Mouse (Mus musculus) Muller cell, postnatal 12 days (primary cell): Measurements from ENCODE around the gene Ptpre.
"Not testable (repeated sequence)": the region's sequence is repeated elsewhere in the genome, so short reads cannot be mapped to it uniquely, and the experiment has no call there.

Experiments
- DNase-seq: peaks from one replicate; pipeline ENCODE4 v3.0.0-alpha.2; 2015; ENCODE audit errors: inconsistent ontology term

Gene Ptpre

DNA sequence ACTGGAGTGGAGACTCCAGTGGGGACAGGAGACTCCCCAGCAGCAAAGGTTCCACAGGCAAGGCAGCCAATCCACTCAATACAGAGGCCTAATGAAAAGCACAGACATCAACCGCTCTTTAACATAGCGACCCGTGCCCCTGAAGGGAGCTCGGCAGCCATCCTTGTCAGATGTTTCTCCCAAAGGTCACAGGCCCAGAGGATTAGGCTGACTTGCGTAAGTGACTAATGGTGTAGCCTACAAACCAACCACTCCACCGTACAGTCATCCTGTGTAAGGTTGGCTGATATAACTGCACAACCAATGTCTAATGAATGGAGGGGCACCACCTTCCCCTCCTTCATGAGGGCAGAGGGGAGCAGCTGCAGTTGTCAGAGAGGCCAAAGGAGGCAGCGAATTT is 152.1 kb downstream of the Ptpre start:
- no peak for DNase-seq

DNA sequence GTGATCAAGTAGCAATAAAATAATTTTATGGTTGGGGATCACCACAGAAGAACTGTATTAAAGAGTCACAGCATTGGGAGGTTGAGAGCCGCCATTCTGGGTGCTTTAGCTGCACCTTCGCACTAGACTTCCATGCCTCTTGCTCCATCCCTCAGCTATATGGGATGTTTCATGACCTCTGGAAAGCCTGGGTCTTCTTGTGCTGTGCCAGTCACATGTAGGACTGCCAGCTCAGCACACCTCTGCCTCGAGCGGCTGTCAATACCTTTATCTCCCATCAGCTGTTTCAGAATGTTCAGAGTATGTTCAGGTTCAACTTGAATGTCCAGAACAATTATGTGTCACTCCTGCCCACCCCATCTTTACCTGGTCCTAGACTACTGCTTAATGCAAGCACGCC is 154.7 kb downstream of the Ptpre start:
- no peak for DNase-seq

DNA sequence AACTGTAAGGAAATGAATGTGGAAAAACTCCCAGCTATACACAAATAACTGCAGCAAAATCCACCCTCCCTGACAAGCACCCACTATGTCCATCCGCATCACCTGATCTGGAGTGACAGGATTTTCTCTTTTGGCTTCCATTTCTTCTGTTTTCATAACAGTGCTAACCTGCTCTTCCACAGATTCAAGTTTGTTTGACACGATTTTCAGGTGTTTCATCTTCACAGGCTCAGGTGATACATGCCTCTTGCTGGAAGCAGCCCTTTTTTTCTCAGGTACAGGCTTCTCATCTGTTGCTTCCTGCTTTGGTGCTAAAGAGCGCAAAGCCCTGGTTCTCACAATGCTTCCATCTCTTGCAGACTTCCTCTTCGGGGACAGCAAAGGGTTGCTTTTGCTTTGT is 156.8 kb downstream of the Ptpre start:
- DNase-seq: no peak

DNA sequence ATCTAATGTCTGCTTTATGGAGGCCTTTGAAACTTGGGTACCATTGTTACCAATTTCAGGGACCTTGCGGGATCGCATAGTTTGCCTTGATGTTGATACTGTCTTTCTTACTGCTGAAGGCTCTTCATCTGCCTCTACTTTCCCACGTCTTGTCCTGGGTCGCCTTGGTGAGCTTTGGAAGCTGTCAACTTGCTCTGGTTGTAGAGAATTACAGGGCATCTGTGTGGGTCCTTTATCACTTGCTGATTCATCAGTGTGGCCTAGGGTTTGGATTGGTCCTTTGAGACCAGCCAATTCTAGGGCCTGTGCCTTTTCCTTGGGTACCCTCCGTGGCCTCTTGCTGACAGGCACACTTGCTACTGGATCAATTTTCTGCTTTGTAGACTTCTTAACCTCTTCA is 157.5 kb downstream of the Ptpre start:
- DNase-seq: no peak

DNA sequence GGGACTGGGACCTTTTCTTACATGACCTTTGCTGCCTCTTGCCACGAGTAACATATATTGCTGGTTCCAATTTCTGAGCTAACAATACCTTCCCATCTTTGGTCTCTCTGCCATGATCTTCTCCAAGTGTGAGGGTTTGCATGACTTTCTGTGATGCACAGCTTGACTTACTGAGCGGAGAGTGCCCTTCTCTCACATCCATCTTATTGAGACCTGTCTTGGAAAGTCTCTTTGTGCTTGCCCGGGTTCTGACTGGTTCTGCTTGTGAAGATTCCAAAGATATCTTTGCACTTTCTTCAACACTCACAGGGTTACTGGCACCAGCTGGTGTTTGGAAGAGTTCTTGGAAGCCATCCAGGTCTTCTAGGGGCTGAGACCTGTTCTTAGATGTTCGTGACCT is 158.8 kb downstream of the Ptpre start:
- no peak for DNase-seq

DNA sequence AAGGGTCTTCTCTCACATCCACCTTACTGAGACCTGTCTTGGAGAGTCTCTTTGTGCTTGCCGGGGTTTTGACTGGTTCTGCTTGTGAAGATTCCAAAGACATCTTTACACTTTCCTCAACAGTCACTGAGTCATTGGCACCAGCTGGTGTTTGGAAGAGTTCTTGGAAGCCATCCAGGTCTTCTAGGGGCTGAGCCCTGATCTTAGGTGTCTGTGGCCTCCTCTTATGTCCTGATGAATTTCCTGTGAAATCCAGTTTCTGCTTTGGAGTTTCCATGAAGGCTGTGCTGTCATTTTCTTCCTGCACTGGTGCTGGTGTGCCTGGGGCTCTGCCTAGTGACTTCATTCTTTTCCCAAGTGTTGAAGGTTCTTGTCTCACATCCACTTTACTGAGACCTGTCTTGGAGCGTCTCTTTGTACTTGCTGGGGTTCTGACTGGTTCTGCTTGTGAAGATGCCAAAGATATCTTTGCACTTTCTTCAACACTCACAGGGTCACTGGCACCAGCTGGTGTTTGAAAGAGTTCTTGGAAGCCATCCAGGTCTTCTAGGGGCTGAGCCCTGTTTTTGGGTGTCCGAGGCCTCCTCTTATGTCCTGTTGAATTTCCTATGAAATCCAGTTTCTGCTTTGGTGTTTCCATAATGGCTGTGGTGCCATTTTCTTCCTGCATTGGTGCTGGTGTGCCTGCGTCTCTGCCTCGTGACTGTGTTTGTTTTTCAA is 159.9 kb downstream of the Ptpre start:
- DNase-seq: not testable (repeated sequence)

DNA sequence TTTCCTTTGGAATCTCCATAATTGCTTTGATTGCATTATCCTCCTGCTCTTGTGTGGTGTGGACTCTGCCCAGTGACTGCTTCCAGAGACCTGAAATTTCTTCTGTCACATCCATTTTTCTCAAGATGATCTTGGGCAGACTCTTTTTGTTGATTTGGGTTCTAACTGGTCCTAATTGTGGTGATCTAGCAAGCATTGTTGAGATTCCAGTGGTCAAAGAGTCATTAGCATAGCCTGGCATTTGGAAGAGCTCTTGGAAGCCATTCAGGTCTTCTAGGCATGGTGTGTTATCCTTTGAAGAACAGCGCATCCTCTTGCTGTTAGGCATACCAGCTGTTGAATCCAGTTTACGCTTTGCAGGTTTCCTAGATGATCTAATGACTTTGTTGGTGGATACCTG is 161.1 kb downstream of the Ptpre start:
- peak; percentile 94 for DNase-seq

DNA sequence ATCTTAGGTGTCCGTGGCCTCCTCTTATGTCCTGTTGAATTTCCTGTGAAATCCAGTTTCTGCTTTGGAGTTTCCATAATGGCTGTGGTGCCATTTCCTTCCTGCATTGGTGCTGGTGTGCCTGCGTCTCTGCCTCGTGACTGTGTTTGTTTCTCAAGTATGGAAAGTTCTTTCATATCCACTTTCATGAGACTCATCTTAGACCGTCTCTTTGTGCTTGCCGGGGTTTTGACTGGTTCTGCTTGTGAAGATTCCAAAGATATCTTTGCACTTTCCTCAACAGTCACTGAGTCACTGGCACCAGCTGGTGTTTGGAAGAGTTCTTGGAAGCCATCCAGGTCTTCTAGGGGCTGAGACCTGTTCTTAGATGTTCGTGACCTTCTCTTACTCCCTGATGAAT is 162.1 kb downstream of the Ptpre start:
- peak; percentile 54 for DNase-seq

DNA sequence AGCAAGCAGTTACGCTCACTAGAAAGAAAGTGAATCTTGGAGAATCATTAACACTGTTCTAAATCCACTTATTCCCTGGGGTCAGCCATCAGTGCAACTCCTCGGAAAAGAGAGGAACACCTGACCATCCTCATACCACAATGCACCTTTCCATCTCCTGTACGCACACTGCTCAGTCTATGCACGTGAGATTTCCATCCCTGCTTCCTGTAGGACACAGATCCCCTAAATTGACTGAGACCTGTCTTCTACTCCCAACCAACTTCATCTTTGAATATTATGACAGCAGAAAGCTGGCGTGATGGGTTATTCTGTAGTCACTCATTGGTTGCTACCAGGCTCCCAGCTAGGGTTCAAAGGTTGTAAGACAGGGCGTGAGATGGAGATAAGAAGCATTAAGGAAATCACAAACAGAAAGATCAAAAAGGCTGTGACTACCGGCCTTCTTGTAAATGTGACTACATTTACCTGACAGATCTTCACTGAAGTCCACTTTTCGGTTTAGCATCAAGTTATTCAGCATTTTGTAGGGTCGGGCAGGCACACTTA is 166.4 kb downstream of the Ptpre start:
- DNase-seq: no peak

DNA sequence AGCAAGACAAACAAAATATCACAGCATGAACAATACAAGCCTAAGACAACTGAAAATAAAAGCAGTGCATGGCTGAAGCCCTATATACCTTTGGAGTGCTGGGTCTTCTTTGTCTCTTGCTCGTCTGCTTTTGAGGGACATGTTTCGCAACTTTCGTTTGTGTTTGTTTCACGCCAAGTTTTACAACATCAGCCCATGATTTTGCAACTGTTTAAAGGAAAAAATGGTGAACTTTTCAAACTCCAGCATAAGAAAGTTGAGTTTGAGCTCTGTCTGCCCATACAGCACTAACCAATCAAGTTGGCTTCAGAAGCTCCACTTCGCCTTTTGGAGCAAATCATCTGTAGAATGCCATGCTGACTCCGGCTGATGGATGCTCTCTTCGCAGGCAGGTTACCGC is 167.0 kb downstream of the Ptpre start:
- no peak for DNase-seq

DNA sequence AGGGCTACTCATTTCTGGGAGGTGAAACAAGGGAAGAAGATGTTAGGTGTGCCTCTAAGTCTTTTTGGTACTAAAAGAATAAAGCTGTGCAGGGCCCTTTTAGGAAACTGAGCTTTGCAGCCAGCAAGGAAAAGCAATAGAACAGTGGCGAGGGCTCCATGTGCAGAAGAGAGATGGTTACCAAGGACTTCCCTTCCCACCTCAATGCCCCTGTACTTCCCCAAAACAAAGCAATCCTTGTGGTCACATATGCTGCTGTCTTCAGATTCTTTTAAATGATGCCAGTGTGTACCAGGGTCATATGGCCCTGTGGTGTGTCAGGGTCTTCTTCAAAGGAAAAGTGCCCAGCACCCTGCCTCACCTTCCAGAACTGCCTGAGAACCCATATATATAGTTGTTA is 167.8 kb downstream of the Ptpre start:
- no peak for DNase-seq

DNA sequence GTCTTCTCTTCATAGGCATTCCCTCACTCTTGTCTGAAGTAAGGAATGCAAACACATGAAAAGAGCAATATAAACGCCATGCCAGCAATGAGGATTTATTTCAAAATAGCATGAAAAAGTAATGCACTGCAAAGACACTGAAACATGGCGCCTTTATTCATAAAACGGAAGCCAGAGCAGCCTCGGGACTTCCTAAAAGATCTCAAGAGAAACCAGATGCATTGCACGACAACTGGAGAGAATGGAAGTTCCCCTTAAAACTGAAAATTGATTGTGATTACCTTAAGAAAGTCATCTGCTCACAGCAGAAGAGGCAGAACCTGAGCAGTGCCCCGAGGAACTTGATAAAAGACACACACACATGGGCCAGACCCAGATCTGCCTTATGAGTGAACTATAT is 168.5 kb downstream of the Ptpre start:
- DNase-seq: no peak

DNA sequence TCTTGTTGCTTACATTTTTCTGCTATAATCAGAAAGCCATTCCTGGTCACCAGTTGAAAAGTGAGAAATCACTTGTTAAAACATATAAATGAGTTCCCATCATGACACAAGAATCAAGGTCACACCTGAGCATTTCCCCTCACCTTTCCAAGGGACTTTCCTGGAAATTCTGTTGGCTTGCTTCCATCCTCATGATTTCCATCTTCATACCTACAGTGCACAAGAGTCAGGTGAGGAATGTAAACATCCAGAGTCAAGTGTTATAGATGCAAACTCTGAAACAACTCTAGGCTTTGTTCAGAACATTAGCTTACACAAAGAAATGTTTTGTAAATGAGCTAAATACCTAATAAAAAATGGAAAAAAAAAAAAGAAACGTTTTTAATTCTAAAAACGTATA is 173.4 kb downstream of the Ptpre start:
- no peak for DNase-seq

DNA sequence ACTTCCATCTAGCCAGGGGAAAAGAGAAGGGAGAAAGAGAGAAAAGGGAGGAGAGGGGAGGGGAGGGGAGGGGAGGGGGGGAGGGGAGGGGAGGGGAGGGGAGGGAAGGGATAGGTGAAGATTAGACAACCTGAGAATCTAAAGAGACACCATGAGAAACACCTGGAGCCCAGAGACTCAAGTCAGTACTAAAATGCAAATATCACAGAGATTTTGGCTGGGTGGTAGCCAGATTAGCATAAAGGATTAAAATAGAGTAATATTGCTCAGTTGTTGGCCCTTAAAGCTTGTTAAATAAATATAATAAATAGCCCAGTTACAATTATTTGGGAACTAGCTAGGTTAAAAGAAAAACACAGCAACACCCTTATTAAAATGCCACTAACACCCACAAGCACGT is 175.3 kb downstream of the Ptpre start:
- no peak for DNase-seq

DNA sequence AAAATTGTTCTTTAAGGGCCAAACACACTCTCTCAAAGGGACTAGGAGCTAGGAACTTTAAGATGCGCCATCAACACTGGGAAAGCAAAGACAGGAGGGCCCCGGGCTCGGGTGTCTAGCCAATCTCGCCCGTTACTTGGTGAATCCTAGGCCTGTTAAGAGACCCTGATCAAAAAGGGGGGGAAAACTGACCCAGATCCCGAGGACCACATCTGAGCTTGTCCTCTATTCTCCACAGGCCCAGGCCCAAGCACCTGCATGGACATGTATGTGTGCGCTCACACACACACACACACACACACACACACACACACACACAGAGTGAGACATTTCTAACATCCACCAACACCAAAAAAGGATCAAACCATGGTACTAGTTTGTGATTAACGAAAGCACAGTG is 176.0 kb downstream of the Ptpre start:
- no peak for DNase-seq

DNA sequence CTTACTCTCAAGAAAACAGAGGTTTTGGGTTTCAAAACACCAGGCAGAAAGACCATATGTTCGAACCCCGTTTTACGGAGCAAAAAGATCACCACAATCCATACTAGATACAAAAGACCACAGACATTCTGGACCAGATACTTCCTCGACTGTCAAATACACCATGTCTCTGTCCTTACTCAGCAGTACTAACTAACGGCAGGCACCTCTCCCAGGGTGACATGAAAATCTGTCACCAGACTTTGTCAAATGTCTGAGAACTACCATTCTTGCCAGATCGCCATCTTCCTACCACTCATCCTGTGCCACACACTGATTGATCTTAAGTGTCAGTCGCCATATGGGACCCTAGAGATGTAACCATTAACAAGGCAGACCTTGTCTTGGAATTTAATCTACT is 177.9 kb downstream of the Ptpre start:
- no peak for DNase-seq

DNA sequence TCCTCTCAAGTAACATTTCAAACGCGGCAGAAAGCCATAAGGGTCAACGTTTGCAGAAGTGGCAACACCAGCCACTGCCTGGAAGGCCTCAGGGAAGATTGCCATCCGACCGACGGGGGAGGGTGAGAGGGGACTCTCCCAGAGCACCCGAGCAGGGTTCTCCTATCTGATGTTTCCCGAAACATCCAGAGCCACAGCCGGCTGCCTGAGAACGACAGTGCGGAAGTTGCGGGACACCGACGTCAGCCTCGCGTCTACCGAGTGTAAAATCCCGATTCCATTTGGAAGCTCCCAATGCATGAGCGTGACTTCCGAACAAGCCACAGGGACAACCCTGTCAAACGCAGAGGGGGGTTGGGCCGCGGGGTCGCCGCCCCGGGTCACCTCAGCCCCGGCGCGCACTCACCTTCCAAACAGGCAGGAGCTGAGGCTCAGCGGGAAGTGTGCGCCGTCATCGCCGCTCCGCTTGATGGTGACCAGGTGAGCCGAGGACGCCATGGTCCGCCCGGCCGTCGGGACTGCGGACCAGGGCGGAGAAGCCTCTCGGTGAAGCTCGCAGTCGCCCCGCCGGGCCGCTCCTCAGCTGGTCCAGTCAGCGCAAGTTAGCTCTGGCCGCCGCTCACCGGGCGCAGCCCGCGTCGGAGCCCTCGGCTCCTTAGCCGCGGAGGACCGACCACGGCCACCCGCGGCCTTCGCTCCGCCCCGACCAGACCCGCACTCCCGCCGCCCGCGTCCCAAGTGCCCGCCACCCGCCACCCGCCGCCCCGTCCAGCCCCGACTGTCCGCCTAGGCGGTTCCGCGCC is 178.6 kb downstream of the Ptpre start, which contains the start of gene Mki67:
Gene Mki67, minus strand, starts transcription at position 720 of the 803 bp plus-strand sequence.
- no peak for DNase-seq

DNA sequence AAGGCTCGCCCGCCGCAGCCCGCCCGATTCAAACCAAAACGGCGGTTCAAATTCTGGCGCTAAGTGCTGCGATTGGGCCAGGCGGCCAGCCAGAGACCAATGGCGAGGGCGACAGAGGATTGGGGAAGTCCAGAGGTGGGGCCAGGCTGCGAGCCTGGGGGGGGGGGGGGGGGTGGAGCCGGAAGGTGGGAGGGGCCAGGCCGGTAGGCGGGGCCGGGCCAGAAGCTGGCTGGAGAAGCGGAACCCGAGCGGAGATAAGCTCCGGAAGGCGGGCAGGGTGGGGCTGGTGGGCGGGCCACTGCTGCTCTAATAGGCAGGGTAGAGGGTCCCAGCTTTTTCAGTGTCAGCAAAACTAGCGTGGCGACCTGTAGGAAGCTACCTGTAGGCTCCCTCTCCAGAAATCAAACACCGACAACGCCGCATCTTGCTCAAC is 179.2 kb downstream of the Ptpre start:
- peak; percentile 93 for DNase-seq

DNA sequence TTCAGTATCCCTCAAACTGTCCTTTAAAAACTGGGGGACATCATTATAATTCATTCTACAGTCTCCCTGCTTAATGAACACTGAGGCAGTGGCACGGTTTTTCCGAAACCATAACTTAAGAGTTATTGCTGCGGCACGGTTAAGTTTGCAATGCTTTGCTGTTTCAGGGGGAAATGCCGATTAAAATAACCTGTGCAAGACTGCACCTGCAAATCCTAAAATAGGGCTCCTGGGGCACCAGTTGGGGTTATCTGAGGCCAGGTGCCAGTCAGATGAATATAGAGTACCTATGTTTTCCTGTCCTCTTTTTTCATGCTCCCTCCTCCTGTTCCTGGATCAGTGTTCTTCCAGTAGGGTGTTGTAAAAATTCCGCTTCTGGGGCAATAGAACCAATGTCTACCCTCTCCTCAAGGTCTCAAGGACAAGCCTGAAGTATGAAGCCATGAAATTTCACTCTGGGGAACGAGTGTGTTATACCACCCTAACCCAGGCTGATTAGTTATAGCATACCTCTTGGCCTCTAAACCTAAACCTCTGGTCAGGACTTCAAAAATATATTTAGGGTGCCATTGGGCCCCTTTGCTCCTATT is 179.8 kb downstream of the Ptpre start:
- no peak for DNase-seq

DNA sequence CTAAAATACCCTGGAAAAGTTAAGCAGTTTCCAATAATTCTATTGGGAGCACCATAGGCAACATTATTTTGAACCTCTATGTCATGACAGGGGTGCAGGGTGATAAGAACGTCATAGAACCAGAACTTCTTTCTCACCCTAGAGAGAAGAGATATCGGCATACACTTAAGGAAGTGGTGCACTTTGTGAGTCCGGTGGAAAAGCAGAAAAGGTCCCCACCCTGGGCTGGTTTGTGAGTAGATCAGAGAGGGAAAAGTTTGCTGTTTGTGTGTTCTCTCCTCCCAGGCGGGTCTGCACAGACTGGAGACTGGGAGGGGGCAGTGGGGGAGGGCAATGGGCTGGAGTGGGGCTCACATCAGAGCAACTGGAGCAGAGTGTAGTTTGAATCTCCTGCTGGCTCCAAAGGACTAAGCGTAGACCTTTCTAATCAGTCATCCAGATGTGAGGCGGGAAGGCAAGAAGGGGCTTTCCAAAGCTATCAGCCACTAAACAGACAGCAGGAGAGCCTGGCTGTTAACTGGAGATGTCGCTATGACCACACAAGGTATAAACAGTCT is 184.2 kb downstream of the Ptpre start:
- DNase-seq: no peak

DNA sequence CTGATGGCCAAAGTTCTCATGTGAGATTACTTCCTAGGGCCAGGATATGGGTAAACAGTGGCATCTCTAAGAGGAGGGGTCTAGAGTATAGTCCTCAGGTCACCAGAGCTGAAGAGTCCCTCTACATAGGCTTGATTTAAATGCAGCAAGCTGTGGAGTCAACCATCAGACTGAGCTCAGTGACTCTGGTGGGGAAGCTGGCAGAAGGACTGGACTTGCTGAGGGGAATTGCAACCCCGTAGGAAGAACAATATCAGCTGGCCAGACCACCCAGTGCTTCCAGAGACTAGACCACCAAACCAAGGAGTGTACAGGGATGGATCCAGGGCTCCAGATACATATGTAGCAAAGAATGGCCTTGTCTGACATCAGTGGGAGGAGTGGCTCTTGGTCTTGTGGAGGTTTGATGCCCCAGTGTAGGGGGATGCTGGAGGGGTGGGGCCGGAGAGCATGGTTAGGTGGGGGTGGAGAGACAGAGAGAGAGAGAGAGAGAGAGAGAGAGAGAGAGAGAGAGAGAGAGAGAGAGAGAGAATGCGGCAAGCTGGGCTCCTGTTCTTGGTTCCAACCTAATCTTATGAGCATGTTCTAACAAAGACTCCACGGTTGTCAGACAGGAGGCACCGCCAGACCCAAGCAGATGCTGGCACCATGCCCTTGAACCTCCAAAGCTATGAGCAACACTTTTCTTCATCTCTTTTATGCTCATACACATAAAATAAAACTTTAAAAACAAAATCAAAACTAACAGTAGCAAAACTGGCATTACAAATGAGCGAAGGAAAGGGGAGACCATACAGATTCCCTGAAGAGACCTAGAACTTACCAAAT is 184.9 kb downstream of the Ptpre start:
- DNase-seq: no peak
